Mouse (Mus musculus): ENCODE results near the gene Olfr525.

The Olfr525 gene

DNA sequence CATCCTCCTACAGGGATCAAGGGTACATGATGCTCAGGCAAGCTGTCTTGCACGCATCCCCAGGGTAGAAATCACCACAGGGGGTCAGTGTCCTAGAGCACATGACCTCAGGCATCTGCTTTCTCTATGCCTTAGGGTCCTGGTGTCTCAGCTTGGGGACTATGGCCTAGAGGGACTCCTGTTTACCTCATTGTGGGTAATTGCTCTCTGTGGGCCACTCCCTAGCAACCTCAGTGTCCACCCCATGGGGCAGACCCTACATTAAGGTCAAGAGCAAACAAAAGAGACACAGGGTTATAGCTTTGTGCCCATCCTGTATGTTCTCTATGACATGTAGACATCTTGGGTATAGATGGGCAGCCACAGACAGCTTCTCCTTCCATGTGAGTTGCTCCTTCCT, at the start of gene Olfr525:
Gene Olfr525 (plus strand): TSS at position 301 of the 400 bp plus-strand sequence.
- no peak for DNase-seq (ENCODE audit: low spot score in 2 of 2)

DNA sequence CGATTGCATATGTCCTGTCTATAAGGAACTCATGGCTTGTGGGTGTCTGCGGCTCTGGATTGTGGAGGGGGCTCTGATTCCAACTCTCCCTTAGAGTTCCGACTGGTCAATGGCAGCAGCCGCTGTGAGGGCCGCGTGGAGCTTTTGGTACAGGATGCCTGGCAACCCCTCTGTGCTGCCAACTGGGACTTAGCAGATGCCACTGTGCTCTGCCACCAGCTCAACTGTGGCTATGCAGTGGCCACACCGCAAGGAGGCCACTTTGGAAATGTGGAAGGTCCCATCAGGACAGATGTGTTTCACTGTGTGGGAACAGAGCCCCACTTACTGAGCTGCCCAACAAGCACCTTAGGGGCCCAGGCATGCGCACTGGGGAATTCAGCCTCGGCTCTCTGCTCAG, 24.9 kb upstream of the Olfr525 start:
- DNase-seq (ENCODE audit: low spot score in 2 of 2): no peak

DNA sequence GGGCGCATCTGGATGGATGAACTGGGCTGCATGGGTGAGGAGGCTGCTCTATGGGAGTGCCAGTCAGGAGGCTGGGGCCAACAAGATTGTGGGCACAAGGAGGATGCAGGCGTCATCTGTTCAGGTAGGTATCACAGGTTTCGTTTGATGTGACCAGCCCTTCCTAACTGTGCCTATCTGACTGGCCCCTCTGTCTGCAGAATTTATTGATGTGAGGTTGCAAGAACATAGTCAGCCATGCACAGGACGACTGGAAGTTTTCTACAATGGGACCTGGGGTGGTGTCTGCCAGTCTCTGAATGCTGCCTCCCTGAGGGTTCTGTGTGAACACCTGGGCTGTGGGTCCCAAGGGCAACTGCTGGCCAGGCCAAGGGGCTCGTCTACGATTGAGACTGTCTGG, 23.8 kb upstream of the Olfr525 start:
- DNase-seq (ENCODE audit: low spot score in 2 of 2): no peak

DNA sequence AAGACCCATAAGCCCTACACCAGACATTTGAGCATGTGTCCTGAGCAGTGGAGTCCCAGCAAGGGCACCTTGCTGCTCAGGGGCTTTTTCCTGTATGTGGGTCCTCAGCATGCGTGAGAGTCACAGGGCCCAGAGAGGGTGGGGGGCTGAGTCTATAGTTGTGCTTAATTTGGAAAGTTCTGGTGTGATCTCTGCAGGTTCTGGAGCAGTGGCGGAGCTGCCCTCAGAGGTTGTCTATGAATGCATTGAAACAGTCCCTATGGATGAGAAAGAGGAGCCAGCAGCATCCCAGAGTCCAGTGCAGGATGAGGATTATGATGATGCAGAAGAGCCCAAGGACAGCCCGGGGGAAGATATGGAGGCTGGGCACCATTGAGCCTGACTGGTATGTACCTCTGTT, 21.2 kb upstream of the Olfr525 start:
- no peak for DNase-seq (ENCODE audit: low spot score in 2 of 2)

DNA sequence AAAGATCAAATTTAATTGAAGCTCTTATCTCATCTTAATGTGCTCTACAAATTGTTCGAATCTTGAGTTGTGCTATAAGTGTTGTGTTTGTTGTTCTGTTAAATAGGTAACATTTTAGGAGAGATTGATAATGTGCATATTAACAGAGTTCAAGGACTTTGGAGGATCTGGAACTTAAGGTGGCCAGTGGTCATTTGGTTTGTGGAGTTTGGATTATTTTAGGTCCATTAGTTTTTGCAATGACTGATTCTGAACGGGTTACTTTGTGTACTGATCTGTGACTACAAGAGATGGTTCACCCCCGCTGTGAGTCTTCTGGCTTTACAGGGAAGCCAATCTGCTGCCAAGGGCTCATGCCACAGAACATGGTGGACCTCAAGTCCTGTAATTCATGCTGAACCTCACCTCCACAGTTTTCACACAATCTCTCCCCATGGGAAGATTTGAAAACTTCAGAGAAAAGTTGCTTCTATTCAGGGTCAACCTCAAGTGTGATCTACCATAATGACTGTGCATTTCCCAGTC, 735 bp upstream of the Olfr525 start:
- DNase-seq (ENCODE audit: low spot score in 2 of 2): no peak

DNA sequence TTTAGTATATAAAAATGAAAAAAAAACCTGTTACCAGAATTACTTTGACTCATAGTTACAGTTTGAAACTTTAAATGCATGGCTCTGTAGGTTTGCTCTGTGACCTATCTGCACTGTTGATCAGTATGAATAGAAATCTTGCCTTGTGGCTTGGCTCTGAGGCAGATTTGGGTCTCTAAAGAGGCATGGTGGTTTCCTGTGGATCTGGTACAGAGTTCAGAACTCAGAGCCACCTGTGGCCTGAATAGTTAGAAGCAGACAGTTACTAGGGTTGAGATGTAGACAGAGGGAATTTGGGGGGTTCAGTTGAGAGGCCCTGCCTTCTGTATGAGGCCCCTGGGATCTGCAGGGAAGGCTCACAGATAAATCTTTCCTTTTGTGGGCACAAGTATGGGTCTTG, 477 bp downstream of the Olfr525 start:
- DNase-seq (ENCODE audit: low spot score in 2 of 2): no peak

DNA sequence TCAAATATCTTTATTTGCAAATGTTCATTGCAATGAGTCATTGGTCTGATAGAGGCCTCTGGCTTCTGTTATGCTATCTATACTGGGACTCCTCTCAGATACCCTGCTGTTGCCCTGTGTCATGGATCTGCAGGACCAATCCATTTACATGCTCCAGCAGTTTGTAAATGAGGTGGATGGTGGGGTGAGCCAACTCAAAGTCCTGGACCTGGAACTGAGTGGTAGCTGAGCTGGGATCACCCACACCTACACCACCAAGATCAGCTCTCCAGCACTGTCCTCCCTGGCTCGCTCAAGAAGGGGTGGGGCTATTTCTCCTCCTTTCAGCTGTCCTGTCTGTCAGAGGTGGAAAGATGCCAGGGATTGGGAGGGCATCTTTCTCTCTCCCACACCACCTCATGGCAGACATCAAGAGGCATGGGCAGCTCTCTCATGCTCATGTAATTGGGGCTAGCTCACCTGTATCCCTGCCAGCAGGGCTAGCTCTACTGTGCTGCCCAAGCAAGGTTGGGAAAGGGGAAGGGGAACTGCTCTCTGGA, 9.2 kb downstream of the Olfr525 start:
- DNase-seq (ENCODE audit: low spot score in 2 of 2): no peak

DNA sequence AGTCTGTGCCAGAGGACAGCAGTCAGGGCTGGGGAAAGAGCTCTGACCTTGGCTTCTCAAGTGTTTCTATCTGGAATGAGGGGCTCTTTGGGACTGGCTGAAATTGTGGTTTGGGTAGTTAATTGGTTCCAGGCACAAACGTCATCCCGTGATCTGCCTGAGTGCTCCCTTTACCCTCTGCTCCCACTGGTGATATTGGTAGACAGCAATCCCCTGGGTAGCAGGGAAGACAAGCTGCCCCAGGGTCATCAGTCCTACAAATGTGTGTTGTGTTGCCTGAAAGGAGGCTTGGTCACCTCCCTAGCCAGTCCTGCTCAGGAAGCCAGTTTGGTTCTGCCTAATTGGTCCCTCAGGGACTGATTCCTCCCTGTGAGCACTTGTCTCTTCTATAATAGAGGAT, 13.1 kb downstream of the Olfr525 start, which contains the start of gene Olfr527:
Gene Olfr527 (plus strand): TSS at position 301 of the 400 bp plus-strand sequence.
- DNase-seq (ENCODE audit: low spot score in 2 of 2): no peak

DNA sequence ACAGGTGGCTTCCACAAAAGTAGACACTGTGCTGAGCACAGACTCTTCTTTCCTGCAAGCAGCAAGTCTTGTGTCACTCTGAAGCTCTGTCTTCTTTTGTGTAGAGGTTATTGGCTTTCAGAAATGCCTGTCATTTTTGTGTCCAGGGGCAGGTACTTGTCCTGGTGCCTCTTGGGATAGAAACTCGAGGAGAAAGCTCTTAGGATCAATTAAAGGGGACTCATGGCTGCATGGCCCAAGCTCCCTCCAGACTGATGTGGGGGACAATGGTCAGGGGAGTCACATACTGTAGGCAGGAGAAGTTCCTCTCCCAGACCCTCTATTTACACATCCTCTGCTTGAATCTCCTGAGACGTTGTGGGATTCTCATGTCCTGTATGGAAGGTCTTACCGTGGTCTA, 40.9 kb downstream of the Olfr525 start, which contains the start of gene Olfr60:
Gene Olfr60 (minus strand): TSS at position 101 of the 400 bp plus-strand sequence.
- no peak for DNase-seq (ENCODE audit: low spot score in 2 of 2)

DNA sequence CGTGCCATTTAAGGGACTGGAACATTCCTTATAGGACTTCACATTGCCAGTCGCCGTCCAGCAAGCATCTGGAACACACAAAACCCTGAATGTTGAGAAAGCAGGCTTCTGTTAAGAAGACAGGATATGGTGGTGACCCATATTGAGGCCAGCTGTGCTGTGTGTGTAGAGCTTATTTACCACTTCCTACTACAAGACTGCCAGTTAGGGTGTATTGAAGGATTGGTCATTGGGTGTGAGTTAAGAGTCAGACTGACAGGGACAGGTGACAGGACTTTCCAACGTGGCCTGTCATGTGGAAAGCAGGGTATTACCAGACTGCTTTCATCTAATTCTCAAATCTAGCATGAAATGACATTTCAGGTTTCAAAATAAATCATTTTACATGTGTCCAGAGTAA, 53.6 kb downstream of the Olfr525 start:
- DNase-seq (ENCODE audit: low spot score in 2 of 2): no peak

DNA sequence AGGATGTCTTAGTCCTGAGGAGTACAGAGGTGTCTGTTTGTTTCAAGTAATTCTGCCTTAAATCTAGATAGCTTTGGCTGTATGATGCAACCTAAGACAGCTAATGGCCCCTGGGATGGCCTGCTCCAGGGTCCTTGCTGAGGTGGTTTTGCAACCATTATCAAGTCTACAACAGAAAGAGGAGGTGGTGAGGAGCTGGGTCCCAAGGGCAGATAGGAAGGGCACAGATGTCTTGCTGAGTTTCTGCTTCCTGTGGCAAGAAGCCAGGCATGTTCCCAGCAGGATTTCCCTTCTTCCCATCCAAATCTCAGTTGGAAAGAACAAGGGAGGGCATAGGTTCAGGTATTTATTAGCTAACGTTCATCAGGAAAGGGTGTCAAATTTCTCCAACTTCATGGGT, 55.6 kb downstream of the Olfr525 start, which contains the start of gene Olfr530:
Gene Olfr530 (minus strand): TSS at position 101 of the 400 bp plus-strand sequence.
- no peak for DNase-seq (ENCODE audit: low spot score in 2 of 2)

DNA sequence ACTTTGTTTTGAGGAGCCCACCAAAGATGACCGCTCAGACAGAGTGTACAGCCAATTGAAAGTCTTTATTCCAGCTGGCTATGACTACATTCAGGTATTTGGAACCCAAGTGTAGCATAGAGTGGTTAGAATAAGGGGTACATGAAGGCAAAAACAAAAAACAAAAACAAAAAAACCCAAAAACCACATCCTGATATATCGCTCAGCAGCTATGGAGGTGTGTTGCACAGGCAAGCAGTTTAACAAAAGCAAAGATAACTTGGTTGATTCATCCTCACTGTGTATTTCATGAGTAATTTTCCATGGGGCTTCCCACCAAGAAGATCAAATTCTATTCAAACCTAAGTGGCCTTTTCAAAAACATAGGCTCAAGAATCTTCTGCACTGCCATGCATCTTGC, 56.3 kb downstream of the Olfr525 start:
- DNase-seq (ENCODE audit: low spot score in 2 of 2): no peak

Measured in frontal cortex, postnatal 25 days (tissue).